In the genomic region with DNA sequence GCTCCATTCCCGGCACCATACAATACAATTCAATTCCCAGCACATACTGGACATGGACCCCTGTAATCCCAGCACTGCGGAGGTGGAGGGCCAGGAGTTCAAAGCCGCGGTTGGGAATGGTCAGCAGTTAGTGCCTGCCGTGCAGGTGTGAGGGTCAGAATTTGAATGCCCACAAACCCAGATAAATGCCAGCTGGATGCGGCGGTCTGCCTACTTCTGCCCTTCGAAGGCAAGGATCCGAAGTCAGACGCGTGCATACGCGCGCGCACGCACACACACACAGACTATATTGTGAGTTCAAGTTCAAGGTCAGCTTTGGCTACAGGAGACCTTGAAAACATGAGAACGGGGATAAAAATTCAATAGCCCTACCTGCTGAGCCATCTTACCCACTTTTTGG, we compare ENCODE assay signal across 8 mouse cellular contexts. TPM values are rescaled to one million over a fixed set of nuclear protein-coding genes. Genes with fewer than 3 reads are reported as not detected.
DNase-seq lines count a peak whose midpoint lies in the region; ATAC-seq lines count a peak whose summit lies in the region.

No protein-coding gene starts in this region.

- peak; percentile 30 for DNase-seq in cerebellum, adult 11 months
- no peak for DNase-seq in cerebellum, postnatal 4 days (ENCODE audit: low spot score in 2 of 2)
- DNase-seq in lung, postnatal 10 days: no peak
- DNase-seq in limb, embryonic 10.5 days (ENCODE audit: low spot score): no peak
- DNase-seq in ovary, postnatal 10 days (ENCODE audit: low spot score): no peak
- no peak for DNase-seq in gastrocnemius, postnatal 14 days

- peak overlapping the region; percentile 97 for H3K4me3 ChIP-seq in lung, embryonic 16.5 days (ENCODE audit: low read length)
- H3K4me3 ChIP-seq in limb, embryonic 10.5 days: peak overlapping the region; percentile 84
- H3K4me3 ChIP-seq in stomach, embryonic 14.5 days (ENCODE audit: low read depth, low read length): peak overlapping the region; percentile 71

- H3K4me1 ChIP-seq in lung, embryonic 16.5 days (replicated peaks; ENCODE audit: control insufficient read depth, insufficient read depth, low read length): peaks cover 21% of the 10 kb centered on the region
- H3K4me1 ChIP-seq in limb, embryonic 10.5 days: peaks cover 36% of the 10 kb centered on the region
- no peaks in the 10 kb centered on the region for H3K4me1 ChIP-seq in stomach, embryonic 14.5 days (ENCODE audit: control insufficient read depth, insufficient read depth, low read length)

- peak overlapping the region; percentile 90; the same call in 1 of the 2 replicates for H3K27ac ChIP-seq in lung, embryonic 16.5 days (ENCODE audit: low read length)
- peak overlapping the region; percentile 87; the same call in 1 of the 2 replicates for H3K27ac ChIP-seq in limb, embryonic 10.5 days
- peak overlapping the region; percentile 75; the same call in 1 of the 2 replicates for H3K27ac ChIP-seq in stomach, embryonic 14.5 days (ENCODE audit: low read length)

- intact Hi-C loops in gastrocnemius, postnatal 14 days (cut with DNase I; ENCODE audit: low total_unique reads): no loop called here

- H3K36me3 ChIP-seq in lung, embryonic 16.5 days (ENCODE audit: control insufficient read depth, insufficient read depth, low read length): peaks cover 17% of the 10 kb centered on the region
- peaks cover 27% of the 10 kb centered on the region for H3K36me3 ChIP-seq in limb, embryonic 10.5 days
- peaks cover 20% of the 10 kb centered on the region for H3K36me3 ChIP-seq in stomach, embryonic 14.5 days (ENCODE audit: control insufficient read depth, insufficient read depth, low read length)

- no peaks in the 10 kb centered on the region for H3K9me3 ChIP-seq in lung, embryonic 16.5 days (ENCODE audit: control insufficient read depth, low read length)
- no peaks in the 10 kb centered on the region for H3K9me3 ChIP-seq in limb, embryonic 10.5 days (replicated peaks)
- no peaks in the 10 kb centered on the region for H3K9me3 ChIP-seq in stomach, embryonic 14.5 days (ENCODE audit: control insufficient read depth, low read depth, low read length)

- 46% methylated on average over 17 of the region's 17 CpGs for WGBS in lung, embryonic 16.5 days
- WGBS in limb, embryonic 10.5 days: 62% methylated on average over 17 of the region's 17 CpGs
- WGBS in stomach, embryonic 14.5 days: 53% methylated on average over 17 of the region's 17 CpGs

- H3K27me3 ChIP-seq in lung, embryonic 16.5 days (ENCODE audit: control insufficient read depth, insufficient read depth, low read depth, low read length): no peaks in the 10 kb centered on the region
- no peaks in the 10 kb centered on the region for H3K27me3 ChIP-seq in limb, embryonic 10.5 days (ENCODE audit: low read depth, poor library complexity, severe bottlenecking)
- no peaks in the 10 kb centered on the region for H3K27me3 ChIP-seq in stomach, embryonic 14.5 days (ENCODE audit: control insufficient read depth, insufficient read depth, low read length)

- H3K9ac ChIP-seq in lung, embryonic 16.5 days (ENCODE audit: low read length): peak overlapping the region; percentile 89
- H3K9ac ChIP-seq in stomach, embryonic 14.5 days (replicated peaks; ENCODE audit: low read depth, low read length): peak overlapping the region; percentile 63; the same call in 1 of the 2 replicates

- peak overlapping the region; percentile 71 for H3K4me2 ChIP-seq in lung, embryonic 16.5 days (ENCODE audit: low read depth, low read length)
- H3K4me2 ChIP-seq in stomach, embryonic 14.5 days (replicated peaks; ENCODE audit: low read depth, low read length): peak overlapping the region; percentile 64

- no peak for ATAC-seq in lung, embryonic 16.5 days (ENCODE audit: low read depth)
- ATAC-seq in stomach, embryonic 14.5 days (ENCODE audit: insufficient number of reproducible peaks, insufficient read depth, low FRiP score, low read depth): no peak

RNA-seq across cellular contexts. Expression of a gene that starts 0.8 kb away (rescaled TPM):
- polyA plus RNA-seq in lung, embryonic 16.5 days (2015; fragmentation: Nextera tagmentation; extraction: Ambion mirVana): 59.5 and 60.2 TPM in 2 replicates
- 34.2 and 35.4 TPM in 2 replicates for polyA plus RNA-seq in limb, embryonic 10.5 days (2016; fragmentation: Nextera tagmentation; extraction: Ambion mirVana)
- 79.1 and 84.9 TPM in 2 replicates for polyA plus RNA-seq in stomach, embryonic 14.5 days (2014; fragmentation: Nextera tagmentation; extraction: Ambion mirVana)
- 10 to 100 TPM; 37.8 to 40.2 TPM for total RNA-seq in gastrocnemius, postnatal 14 days (2021)

RNA-seq across cellular contexts. Expression of a gene that starts 8.1 kb away (rescaled TPM):
- 2.8 and 7.1 TPM in 2 replicates for polyA plus RNA-seq in lung, embryonic 16.5 days (2015; fragmentation: Nextera tagmentation; extraction: Ambion mirVana)
- polyA plus RNA-seq in limb, embryonic 10.5 days (2016; fragmentation: Nextera tagmentation; extraction: Ambion mirVana): 0.73 and 1.2 TPM in 2 replicates
- polyA plus RNA-seq in stomach, embryonic 14.5 days (2014; fragmentation: Nextera tagmentation; extraction: Ambion mirVana): 0.59 and 0.77 TPM in 2 replicates
- not detected for total RNA-seq in gastrocnemius, postnatal 14 days (2021)

RNA-seq across cellular contexts. Expression of a gene that starts 10.9 kb away (rescaled TPM):
- 141 and 154 TPM in 2 replicates for polyA plus RNA-seq in lung, embryonic 16.5 days (2015; fragmentation: Nextera tagmentation; extraction: Ambion mirVana)
- 224 and 254 TPM in 2 replicates for polyA plus RNA-seq in limb, embryonic 10.5 days (2016; fragmentation: Nextera tagmentation; extraction: Ambion mirVana)
- 139 and 149 TPM in 2 replicates for polyA plus RNA-seq in stomach, embryonic 14.5 days (2014; fragmentation: Nextera tagmentation; extraction: Ambion mirVana)
- total RNA-seq in gastrocnemius, postnatal 14 days (2021): 10 to 100 TPM; 54.3 to 57.3 TPM

RNA-seq across cellular contexts. Expression of a gene that starts 19.6 kb away (rescaled TPM):
- polyA plus RNA-seq in lung, embryonic 16.5 days (2015; fragmentation: Nextera tagmentation; extraction: Ambion mirVana): 79.0 and 80.1 TPM in 2 replicates
- 63.6 and 67.5 TPM in 2 replicates for polyA plus RNA-seq in limb, embryonic 10.5 days (2016; fragmentation: Nextera tagmentation; extraction: Ambion mirVana)
- polyA plus RNA-seq in stomach, embryonic 14.5 days (2014; fragmentation: Nextera tagmentation; extraction: Ambion mirVana): 68.3 and 68.4 TPM in 2 replicates
- total RNA-seq in gastrocnemius, postnatal 14 days (2021): 10 to 100 TPM; 11.3 to 16.5 TPM

RNA-seq across cellular contexts. Expression of a gene that starts 42.6 kb away (rescaled TPM):
- polyA plus RNA-seq in lung, embryonic 16.5 days (2015; fragmentation: Nextera tagmentation; extraction: Ambion mirVana): 2.5 and 5.2 TPM in 2 replicates
- 0.48 and 0.83 TPM in 2 replicates for polyA plus RNA-seq in limb, embryonic 10.5 days (2016; fragmentation: Nextera tagmentation; extraction: Ambion mirVana)
- 0.33 and 0.67 TPM in 2 replicates for polyA plus RNA-seq in stomach, embryonic 14.5 days (2014; fragmentation: Nextera tagmentation; extraction: Ambion mirVana)
- under 1 TPM; 0.41 to 0.75 TPM for total RNA-seq in gastrocnemius, postnatal 14 days (2021)
